Mouse (Mus musculus) central nervous system, embryonic 14 days (tissue): ENCODE results near the gene Shank3. TPM values are rescaled to one million over a fixed set of nuclear protein-coding genes. Genes with fewer than 3 reads are reported as not detected.

Experiments used
- polyA plus RNA-seq: library from polyadenylated mRNA; depleted of rRNA; stranded (reverse); fragments of >200 nt; gene quantifications from 2 replicates; pipeline ENCODE4 v1.2.3, GENCODE M21; 2012; rRNA removed

Gene Shank3
- 25.9 and 30.0 TPM in 2 replicates for polyA plus RNA-seq

GRCm38 (mm10) chr15:89498961-89499688 lies at the start of gene Shank3:
TSS of gene Shank3 (plus strand) at chr15:89499623.

GRCm38 (mm10) chr15:89453865-89454478 lies 45.5 kb upstream of the Shank3 start, which contains the start of gene Mapk8ip2:
TSS of gene Mapk8ip2 (plus strand) at chr15:89453913.

GRCm38 (mm10) chr15:89477091-89477491 lies 22.3 kb upstream of the Shank3 start, which contains the start of gene Arsa:
TSS of gene Arsa (minus strand) at chr15:89477425.

GRCm38 (mm10) chr15:89568114-89568513 lies 68.7 kb downstream of the Shank3 start, which contains the start of gene Acr:
TSS of gene Acr (plus strand) at chr15:89568326.

GRCm38 (mm10) chr15:89591723-89592455 lies 92.5 kb downstream of the Shank3 start, which contains the start of gene Rabl2:
TSS of gene Rabl2 (minus strand) at chr15:89591923.

Other genes starting within 250 kb of the Shank3 start
- gene Sbf1, start 184.3 kb upstream of the Shank3 start, polyA plus RNA-seq, result 177 and 203 TPM in 2 replicates
- 0.04 and 0.06 TPM in 2 replicates for gene Adm2, start 176.9 kb upstream of the Shank3 start, polyA plus RNA-seq
- not detected in 2 replicates for gene Miox, start 165.2 kb upstream of the Shank3 start, polyA plus RNA-seq
- gene Lmf2, start 144.0 kb upstream of the Shank3 start, polyA plus RNA-seq, result 28.3 and 34.0 TPM in 2 replicates
- 118 and 120 TPM in 2 replicates for gene Ncaph2, start 143.9 kb upstream of the Shank3 start, polyA plus RNA-seq
- 26.9 and 27.1 TPM in 2 replicates for gene Sco2, start 125.8 kb upstream of the Shank3 start, polyA plus RNA-seq
- gene Tymp, start 122.6 kb upstream of the Shank3 start, polyA plus RNA-seq, result 2.6 and 2.8 TPM in 2 replicates
- 3.2 and 3.6 TPM in 2 replicates for gene Odf3b, start 120.3 kb upstream of the Shank3 start, polyA plus RNA-seq
- gene Klhdc7b, start 114.7 kb upstream of the Shank3 start, polyA plus RNA-seq, result 0.01 TPM in 1 of 2 replicates, not detected in the other
- gene Syce3, start 89.1 kb upstream of the Shank3 start, polyA plus RNA-seq, result not detected in 2 replicates
- 7.6 and 8.0 TPM in 2 replicates for gene Cpt1b, start 73.8 kb upstream of the Shank3 start, polyA plus RNA-seq
- gene C730034F03Rik, start 70.0 kb upstream of the Shank3 start, polyA plus RNA-seq, result 3.0 and 3.3 TPM in 2 replicates
- gene Gm44502, start 69.9 kb upstream of the Shank3 start, polyA plus RNA-seq, result 0.28 and 0.29 TPM in 2 replicates
- gene Chkb, start 69.7 kb upstream of the Shank3 start, polyA plus RNA-seq, result 86.7 and 102 TPM in 2 replicates
- gene Mapk8ip2, start 45.7 kb upstream of the Shank3 start, polyA plus RNA-seq, result 68.3 and 76.1 TPM in 2 replicates
- 22.9 and 28.1 TPM in 2 replicates for gene Arsa, start 22.2 kb upstream of the Shank3 start, polyA plus RNA-seq
- 7.3 and 8.0 TPM in 2 replicates for gene Acr, start 68.7 kb downstream of the Shank3 start, polyA plus RNA-seq
- gene Rabl2, start 92.3 kb downstream of the Shank3 start, polyA plus RNA-seq, result 99.4 and 109 TPM in 2 replicates